Mouse (Mus musculus) urinary bladder, postnatal 4 days (tissue): ENCODE measurements around the gene Sipa1.
A peak's percentile ranks its signal among the peaks of the same experiment; 100 is the strongest.

Experiments
- DNase-seq, 2 experiments: peaks; one replicate each; pipeline ENCODE4 v3.0.0; 2021 to 2022; ENCODE audit warnings: low spot score in 2 of 2

Sipa1 gene

GRCm38 (mm10) chr19:5686437-5686836, 22.9 kb upstream of the Sipa1 start:
- DNase-seq = no peak

DNA sequence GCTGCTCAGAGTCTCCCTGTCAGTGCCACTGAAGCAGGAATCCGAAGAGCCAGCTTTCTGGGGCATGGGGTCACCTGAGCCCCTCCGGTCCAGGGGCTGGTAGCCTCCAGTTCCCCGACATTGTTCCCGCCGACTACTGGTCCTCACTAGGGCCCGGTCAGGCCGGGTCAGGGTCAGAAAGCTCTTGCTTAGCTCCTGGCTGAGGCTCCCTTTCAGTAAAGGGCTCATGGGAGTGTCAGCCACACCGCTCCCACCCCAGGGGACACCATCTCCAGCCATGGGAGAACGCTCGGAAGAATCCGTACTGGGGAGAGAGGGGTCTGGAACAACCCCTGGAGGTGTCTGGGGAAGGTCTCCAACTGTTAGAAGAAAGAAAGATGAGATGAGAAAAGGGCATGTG, 22.4 kb upstream of the Sipa1 start:
- DNase-seq = no peak

- no peak for DNase-seq
Observed at GRCm38 (mm10) chr19:5685431-5685830, 21.9 kb upstream of the Sipa1 start.

DNA sequence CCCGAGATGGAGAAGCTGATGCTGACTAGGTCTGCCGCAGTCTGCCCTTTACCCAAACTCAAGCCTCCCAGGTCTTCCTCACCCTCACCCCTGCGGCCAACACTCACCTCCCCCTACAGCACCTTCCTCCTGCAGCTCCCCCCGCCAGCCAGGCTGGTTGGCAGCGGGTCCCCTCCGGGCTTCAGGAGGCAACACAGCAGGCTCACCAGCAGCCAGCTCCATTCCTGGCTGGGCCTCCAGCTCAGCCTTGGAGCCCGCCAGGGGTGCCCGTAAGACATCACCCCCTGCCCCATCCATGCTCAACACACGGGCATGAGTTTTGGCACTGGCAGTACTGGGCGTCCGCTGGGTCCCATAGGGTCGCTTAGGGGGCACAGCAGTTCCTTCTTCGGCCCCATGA, 21.5 kb upstream of the Sipa1 start:
- no peak for DNase-seq

- DNase-seq = no peak
Observed at GRCm38 (mm10) chr19:5684236-5684635, 20.7 kb upstream of the Sipa1 start.

- DNase-seq = no peak
Observed at GRCm38 (mm10) chr19:5680432-5680831, 16.9 kb upstream of the Sipa1 start.

DNA sequence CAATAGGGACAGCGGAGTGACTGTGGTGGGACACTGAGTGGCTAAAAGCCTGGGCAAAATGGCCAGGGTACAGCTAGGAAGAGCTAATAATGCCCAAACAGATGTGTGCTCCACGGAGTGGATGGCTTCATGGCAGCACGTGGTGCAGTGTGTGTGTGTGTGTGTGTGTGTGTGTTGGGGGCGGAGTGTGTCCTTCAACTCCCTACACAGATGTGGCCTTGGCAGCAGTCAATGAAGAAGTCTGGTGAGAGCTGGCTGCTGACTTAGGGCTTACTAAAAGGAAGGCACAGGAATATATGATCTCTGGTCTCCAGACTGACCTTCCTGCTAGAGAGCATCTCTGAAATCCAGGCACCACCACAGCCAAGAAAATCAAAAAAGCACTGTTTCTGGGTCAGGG, 4.9 kb upstream of the Sipa1 start:
- DNase-seq = no peak

DNA sequence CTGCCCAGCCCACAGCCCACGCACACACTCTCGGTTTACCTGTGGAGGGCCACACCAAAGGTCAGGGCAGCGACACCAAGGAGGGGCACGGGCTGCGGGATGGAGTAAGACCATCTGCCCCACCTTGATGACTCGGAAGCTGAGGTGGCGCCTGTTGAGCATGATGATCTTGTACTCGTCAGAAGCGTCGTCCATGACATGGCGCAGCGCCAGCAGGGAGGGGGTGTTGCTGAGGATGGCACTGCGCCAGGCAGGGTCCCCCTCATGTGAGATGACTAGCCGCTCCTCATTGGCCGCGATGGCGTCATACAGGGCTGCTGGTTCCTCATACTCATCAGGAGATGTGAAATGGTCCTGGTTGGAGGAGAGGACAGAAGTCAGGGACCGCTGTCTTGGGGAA, 2.9 kb upstream of the Sipa1 start:
- no peak for DNase-seq

GRCm38 (mm10) chr19:5665465-5665864, 2.0 kb upstream of the Sipa1 start:
- DNase-seq = no peak

GRCm38 (mm10) chr19:5664669-5665257, 1.3 kb upstream of the Sipa1 start:
- DNase-seq = no peak

DNA sequence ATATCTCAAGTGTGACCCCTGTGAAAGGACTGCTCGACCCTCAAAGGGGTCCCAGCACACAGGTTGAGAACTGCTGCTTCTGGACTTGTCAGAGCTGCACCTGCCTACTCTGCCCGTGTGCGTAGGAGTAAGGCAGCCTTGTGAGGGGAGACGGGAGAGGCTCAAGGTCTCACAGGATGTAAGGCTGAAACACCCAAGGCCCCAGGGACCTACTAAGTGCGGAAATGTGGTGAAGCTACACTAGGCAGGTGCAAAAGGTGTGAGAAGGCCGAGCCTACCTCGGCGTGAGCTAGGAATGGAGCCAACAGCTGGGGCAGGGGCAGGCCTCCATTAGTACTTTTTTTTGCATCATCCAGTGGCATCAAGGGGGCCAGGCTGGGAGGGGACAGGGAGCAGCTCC, 1.2 kb downstream of the Sipa1 start:
- no peak for DNase-seq

DNA sequence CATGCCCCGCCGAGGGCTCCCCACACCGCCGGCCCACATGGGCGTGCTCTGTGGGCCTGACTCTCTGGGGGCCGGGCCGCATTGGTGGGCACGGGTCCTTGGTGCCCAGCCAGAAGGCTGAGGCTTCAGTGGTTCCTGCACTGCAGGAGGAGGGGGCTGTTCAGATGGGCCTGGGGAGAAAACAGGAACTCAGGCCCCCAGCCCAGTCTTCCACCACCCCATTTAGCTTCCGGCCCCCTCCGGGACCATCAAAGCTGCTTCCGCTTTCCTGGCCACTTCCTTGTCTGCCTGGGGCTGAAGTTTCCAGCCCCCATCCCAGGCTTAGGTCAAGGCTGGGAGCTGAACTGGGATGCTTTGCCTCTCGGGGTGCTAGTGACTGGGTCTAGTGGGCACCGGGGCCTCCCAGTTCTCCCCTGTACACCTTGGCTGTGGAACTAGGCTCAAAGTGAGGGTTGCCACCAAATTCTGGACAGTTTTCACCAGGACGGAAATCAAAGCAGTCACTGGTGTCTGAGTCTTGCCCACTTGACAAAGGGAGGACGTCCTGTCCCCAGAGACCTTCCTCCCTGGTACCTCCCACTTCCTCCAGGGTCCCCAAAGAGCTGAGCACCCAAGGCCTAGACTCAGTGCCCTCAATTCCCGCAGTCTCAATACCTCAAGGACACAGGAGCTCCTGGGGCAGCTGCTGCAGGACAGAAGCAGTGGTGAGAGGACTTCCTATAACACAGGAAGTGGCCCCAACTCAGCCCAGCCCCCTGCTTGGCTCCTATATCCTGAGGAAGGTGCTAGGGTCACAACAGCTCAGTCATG, 2.4 kb downstream of the Sipa1 start:
- no peak for DNase-seq

DNA sequence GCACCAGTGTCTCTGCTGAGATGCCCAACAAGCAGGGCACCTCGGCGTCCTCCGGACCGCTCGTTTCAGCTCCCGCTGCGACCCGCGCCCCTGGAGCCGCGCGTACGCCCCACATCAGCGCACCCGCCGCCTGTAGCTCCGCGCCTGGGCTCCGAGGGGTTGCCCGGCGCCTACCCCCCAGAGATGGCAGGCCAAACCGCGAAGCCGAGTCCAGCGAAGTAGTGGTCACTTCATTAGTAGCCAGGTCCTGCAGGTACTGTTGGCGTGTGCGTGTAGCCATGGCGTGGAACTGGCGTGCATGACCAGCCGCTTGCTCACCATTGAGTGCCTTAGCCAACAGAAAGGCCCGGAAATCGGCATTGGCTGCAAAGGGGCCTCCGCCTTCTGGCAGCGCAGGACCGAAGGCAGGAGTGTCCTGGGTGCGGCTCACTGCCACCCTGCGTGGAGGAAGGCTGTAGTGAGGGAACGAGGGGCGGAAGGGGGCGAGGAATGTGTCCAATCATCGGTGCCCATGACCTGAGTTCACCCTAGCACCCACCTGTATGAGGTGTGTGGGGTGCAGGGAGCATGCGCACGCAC, 8.7 kb downstream of the Sipa1 start:
- peak in 1 of 2 experiments; percentile 56 for DNase-seq

- DNase-seq = no peak
Observed at GRCm38 (mm10) chr19:5653969-5654719, 9.4 kb downstream of the Sipa1 start.

DNA sequence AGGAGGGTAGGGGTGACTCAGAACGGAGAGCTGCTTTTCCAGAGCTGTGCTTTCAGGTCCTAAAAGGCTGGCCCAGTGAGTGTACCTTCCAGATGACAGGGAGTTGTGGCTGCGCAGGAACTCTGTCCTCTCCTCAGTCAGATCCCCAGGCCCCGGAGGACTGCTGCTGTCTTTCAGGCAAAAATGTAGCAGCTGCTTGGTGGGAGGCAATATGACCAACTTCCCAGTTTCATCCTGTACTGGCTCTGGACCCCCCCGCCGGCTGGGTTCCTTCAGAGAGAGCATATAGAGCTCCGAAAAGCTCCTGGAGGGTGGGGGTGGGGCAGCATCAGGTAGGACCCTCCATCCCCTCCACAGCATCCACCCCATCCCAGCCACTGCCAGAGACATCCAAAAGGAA, 10.9 kb downstream of the Sipa1 start:
- no peak for DNase-seq

GRCm38 (mm10) chr19:5651502-5652274, 11.8 kb downstream of the Sipa1 start:
- no peak for DNase-seq

DNA sequence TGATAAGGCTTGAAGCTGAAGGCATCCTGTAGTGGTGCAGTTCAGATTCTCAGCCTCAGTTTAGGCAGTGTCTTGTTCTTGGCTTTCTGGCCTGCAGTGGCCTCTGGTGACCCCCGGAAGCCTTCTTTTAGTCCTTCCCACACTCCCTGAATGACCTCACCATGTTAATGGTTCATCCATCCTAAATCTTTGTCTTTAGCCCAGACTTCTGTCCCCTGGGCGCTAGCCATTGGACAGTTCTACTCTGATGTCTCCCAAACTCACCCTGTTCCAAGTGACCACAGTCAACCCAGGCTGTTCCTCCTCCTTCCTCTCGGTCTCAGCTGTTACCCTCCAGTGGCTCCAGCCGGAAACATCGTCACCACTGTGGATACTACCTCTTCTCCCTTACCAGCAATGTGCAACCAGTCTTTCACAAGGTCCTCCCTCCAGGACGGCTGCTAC, 14.2 kb downstream of the Sipa1 start:
- no peak for DNase-seq

- DNase-seq = peak; percentile 80 to 83
Observed at GRCm38 (mm10) chr19:5648401-5649297, 14.9 kb downstream of the Sipa1 start.

DNA sequence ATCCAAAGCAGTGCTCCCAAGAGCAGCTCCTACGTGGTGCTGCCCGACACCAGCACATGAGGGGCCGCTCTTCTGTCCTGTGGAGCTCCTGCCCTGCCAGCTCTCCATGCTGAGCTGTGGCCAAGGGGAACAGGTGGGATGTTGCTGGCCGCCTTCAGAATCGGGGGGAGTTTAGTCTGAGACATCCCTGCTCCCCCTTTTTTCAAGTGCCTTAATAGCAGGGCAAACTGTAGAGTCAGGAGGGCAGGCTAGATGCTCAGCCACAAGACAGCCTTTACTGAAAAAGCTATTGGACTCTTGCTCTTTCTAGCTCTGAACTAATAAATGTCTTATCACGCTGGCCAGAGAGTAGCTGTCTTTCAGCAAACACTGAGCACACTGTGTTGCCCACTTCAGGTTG, 15.7 kb downstream of the Sipa1 start:
- no peak for DNase-seq

DNA sequence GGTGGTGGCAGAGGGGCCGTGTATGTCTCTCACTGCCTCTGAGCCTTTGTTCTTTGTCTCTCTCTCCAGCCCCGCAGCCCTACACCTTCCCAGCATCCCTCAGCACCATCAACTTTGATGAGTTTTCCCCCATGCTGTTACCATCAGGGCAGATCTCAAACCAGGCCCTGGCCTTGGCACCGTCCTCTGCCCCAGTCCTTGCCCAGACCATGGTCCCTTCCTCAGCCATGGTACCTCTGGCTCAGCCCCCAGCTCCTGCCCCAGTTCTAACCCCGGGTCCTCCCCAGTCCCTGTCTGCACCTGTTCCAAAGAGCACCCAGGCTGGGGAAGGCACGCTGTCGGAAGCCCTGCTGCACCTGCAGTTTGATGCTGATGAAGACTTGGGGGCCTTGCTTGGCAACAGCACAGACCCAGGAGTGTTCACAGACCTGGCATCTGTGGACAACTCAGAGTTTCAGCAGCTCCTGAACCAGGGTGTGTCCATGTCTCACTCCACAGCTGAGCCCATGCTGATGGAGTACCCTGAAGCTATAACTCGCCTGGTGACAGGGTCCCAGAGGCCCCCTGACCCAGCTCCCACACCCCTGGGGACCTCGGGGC, 16.7 kb downstream of the Sipa1 start:
- DNase-seq = no peak
